Mouse (Mus musculus): ENCODE measurements around the gene Fgfr2. TPM values are rescaled to one million over a fixed set of nuclear protein-coding genes. Genes with fewer than 3 reads are reported as not detected.
A peak's percentile ranks its signal among the peaks of the same experiment; 100 is the strongest.

Fgfr2 gene
- total and polyA plus RNA-seq, 2 experiments from 2014 or later, result 12.1 to 32.6 TPM

DNA sequence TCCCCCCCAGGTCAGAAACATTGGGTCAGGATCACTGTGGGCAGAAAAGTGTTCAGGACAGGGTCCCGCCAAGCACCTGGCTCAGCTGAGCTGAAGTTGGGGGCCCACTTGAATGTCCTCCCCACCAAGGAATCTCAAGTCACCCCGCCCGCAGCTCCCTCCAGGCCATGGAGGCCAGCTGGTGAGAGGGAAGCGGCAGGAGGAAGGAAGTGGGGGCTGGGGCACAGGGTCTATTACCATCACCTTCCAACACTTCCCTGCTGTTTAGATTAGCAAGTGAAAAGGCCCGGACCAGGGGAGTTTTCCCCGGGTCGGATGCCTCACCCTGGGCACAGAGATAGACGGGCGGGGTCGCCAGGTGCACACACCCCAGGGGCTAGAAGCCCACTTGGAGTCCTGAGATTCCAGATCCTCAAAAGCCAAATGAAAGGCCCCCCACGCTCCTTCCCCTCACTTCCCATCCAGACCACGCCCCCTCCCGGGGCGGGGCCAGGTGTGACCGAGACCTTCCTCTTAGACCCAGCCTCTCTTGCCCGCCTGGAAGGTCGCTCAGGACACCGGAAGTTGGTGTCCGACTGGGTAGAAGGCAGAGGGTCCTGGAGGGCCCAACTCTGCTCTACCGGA is 8.2 kb downstream of the Fgfr2 start:
- H3K27ac ChIP-seq (ENCODE audit: low read depth, low read length), result no peak overlapping the region
- H3K4me3 ChIP-seq (ENCODE audit: low read depth, low read length), result no peak overlapping the region
- H3K36me3 ChIP-seq (ENCODE audit: insufficient read depth, low read length), result no peaks in the 10 kb centered on the region
- no peaks in the 10 kb centered on the region for H3K9me3 ChIP-seq (ENCODE audit: low read length)
- 22% methylated on average over 20 of the region's 20 CpGs for WGBS
- no peak overlapping the region for H3K9ac ChIP-seq (replicated peaks; ENCODE audit: low read length, poor library complexity, severe bottlenecking)
- DNase-seq (ENCODE audit: low spot score) (no peak), ATAC-seq (ENCODE audit: low FRiP score) (no peak)
- no peak for TF ChIP-seq CTCF (IDR thresholded peaks at IDR 0.05)
- peak overlapping the region; percentile 26 for H3K4me2 ChIP-seq (ENCODE audit: low read depth, low read length, poor library complexity, severe bottlenecking)
- peaks cover 4% of the 10 kb centered on the region; the same call in 1 of the 2 replicates for H3K4me1 ChIP-seq (ENCODE audit: insufficient read depth, low read length)
- no peaks in the 10 kb centered on the region for H3K27me3 ChIP-seq (ENCODE audit: insufficient read depth, low read length)

DNA sequence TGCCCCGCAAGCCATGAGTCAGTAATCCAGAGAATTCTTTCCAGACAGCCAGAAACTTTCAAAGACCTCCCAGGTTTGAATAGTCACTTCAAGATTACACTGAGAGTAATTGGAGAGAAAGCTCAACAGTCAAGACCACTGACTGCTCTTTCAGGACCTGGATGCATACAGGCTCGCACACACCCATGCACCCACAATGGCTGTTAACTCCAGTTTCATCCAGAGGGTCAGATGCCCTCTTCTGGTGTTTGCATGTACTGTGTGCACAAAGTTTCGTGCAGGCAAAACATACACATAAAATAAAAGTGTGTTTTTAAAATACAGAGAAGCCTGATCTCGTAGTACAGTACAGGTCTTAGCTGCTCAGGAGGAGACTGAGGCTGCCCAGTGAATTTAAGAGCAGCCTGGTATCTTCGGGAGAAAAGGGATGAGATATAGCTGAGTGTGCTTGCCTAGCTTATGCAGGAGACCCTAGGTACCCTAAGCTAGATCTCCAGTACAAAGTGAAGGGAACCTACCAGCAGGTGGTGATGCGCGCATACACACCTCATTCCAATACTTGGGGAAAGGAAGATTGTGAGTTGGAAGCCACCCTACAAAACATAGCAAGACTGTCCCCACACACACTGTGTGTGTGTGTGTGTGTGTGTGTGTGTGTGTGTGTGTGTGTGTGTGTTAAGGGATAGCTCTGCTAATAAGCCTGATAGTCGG is 9.8 kb downstream of the Fgfr2 start:
- ATAC-seq (ENCODE audit: low FRiP score) (no peak), DNase-seq (ENCODE audit: low spot score) (no peak)
- Histone ChIP-seq H3K9me3 (ENCODE audit: low read length) (no peaks in the 10 kb centered on the region), H3K9ac (replicated peaks; ENCODE audit: low read length, poor library complexity, severe bottlenecking) (no peak overlapping the region), H3K36me3 (ENCODE audit: insufficient read depth, low read length) (no peaks in the 10 kb centered on the region), H3K4me1 (ENCODE audit: insufficient read depth, low read length) (peaks cover 4% of the 10 kb centered on the region; the same call in 1 of the 2 replicates), H3K27me3 (ENCODE audit: insufficient read depth, low read length) (no peaks in the 10 kb centered on the region), H3K27ac (ENCODE audit: low read depth, low read length) (no peak overlapping the region), H3K4me3 (ENCODE audit: low read depth, low read length) (no peak overlapping the region), H3K4me2 (ENCODE audit: low read depth, low read length, poor library complexity, severe bottlenecking) (no peak overlapping the region)
- TF ChIP-seq CTCF (IDR thresholded peaks at IDR 0.05), result peak; percentile 58
- 78% methylated on average over 8 of the region's 8 CpGs for WGBS

DNA sequence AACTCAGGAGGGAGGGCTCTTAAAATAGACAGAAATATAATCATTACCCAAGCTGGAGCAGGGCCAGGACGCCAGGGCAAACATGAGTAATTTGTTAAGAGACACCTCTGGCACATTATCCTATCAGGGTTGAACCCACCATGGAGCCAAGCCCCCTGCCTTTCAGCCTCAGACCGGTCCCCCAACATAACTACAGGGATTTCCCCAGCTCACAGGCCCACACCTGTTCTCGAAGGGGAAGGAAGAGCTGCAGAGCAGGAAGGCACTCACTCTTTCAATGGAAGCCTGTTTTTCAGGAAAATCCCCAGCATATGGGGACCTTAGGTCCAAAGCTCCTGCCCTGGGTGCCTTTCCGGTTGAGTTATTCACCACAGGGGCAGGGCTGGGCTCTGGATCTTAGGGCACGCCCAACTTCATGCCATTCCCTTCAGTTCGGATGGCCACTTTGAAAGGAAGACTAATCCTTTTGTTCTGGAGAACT is 10.8 kb downstream of the Fgfr2 start:
- DNase-seq (ENCODE audit: low spot score), result no peak
- no peak overlapping the region for H3K4me3 ChIP-seq (ENCODE audit: low read depth, low read length)
- no peak for TF ChIP-seq CTCF (IDR thresholded peaks at IDR 0.05)
- no peaks in the 10 kb centered on the region for H3K9me3 ChIP-seq (ENCODE audit: low read length)
- no peak overlapping the region for H3K4me2 ChIP-seq (ENCODE audit: low read depth, low read length, poor library complexity, severe bottlenecking)
- 20% methylated on average over 6 of the region's 6 CpGs for WGBS
- H3K9ac ChIP-seq (replicated peaks; ENCODE audit: low read length, poor library complexity, severe bottlenecking), result no peak overlapping the region
- no peaks in the 10 kb centered on the region for H3K36me3 ChIP-seq (ENCODE audit: insufficient read depth, low read length)
- ATAC-seq (ENCODE audit: low FRiP score), result no peak
- H3K27ac ChIP-seq (ENCODE audit: low read depth, low read length), result no peak overlapping the region
- H3K4me1 ChIP-seq (ENCODE audit: insufficient read depth, low read length), result peaks cover 4% of the 10 kb centered on the region; the same call in 1 of the 2 replicates
- no peaks in the 10 kb centered on the region for H3K27me3 ChIP-seq (ENCODE audit: insufficient read depth, low read length)

GRCm38 (mm10) chr7:133109442-133109841 is 13.7 kb downstream of the Fgfr2 start:
- TF ChIP-seq CTCF (IDR thresholded peaks at IDR 0.05), result no peak
- DNase-seq (ENCODE audit: low spot score) (no peak), ATAC-seq (ENCODE audit: low FRiP score) (no peak)
- Histone ChIP-seq H3K4me2 (ENCODE audit: low read depth, low read length, poor library complexity, severe bottlenecking) (no peak overlapping the region), H3K4me1 (ENCODE audit: insufficient read depth, low read length) (no peaks in the 10 kb centered on the region), H3K9ac (replicated peaks; ENCODE audit: low read length, poor library complexity, severe bottlenecking) (no peak overlapping the region), H3K27ac (ENCODE audit: low read depth, low read length) (no peak overlapping the region), H3K4me3 (ENCODE audit: low read depth, low read length) (no peak overlapping the region), H3K27me3 (ENCODE audit: insufficient read depth, low read length) (no peaks in the 10 kb centered on the region), H3K36me3 (ENCODE audit: insufficient read depth, low read length) (no peaks in the 10 kb centered on the region), H3K9me3 (ENCODE audit: low read length) (no peaks in the 10 kb centered on the region)
- over 99% methylated on average over 4 of the region's 4 CpGs for WGBS

DNA sequence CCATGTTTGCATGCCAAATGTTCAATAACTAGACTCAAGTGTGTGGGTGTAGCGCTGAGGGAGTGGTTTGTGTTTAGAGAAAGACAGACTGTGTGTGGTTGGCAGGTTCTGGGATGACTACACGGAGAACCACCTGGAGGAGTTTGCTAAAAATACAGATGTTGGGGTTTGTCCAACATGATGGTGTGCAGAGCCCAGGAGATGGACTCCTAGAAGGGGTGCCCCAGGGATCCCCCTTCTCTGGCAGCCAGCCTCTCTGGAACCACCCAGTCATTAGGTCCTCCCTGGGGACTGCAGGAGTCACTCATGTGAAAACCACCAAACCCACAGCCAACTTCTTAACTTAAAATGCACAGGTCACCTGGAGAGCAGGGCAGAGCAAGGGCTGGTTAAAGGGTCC is 14.5 kb downstream of the Fgfr2 start:
- Histone ChIP-seq H3K27ac (ENCODE audit: low read depth, low read length) (no peak overlapping the region), H3K9me3 (ENCODE audit: low read length) (no peaks in the 10 kb centered on the region), H3K4me3 (ENCODE audit: low read depth, low read length) (no peak overlapping the region), H3K9ac (replicated peaks; ENCODE audit: low read length, poor library complexity, severe bottlenecking) (no peak overlapping the region), H3K4me1 (ENCODE audit: insufficient read depth, low read length) (no peaks in the 10 kb centered on the region; the same call in 1 of the 2 replicates), H3K27me3 (ENCODE audit: insufficient read depth, low read length) (no peaks in the 10 kb centered on the region), H3K36me3 (ENCODE audit: insufficient read depth, low read length) (no peaks in the 10 kb centered on the region), H3K4me2 (ENCODE audit: low read depth, low read length, poor library complexity, severe bottlenecking) (no peak overlapping the region)
- DNase-seq (ENCODE audit: low spot score) (no peak), ATAC-seq (ENCODE audit: low FRiP score) (no peak)
- TF ChIP-seq CTCF (IDR thresholded peaks at IDR 0.05), result no peak
- WGBS, result 93% methylated on average over 2 of the region's 2 CpGs

GRCm38 (mm10) chr7:133102578-133102977 is 20.6 kb downstream of the Fgfr2 start:
- no peak for TF ChIP-seq CTCF (IDR thresholded peaks at IDR 0.05)
- no peak overlapping the region for H3K9ac ChIP-seq (replicated peaks; ENCODE audit: low read length, poor library complexity, severe bottlenecking)
- no peaks in the 10 kb centered on the region for H3K27me3 ChIP-seq (ENCODE audit: insufficient read depth, low read length)
- ATAC-seq (ENCODE audit: low FRiP score) (no peak), DNase-seq (ENCODE audit: low spot score) (no peak)
- H3K4me1 ChIP-seq (ENCODE audit: insufficient read depth, low read length), result peaks cover under 1% of the 10 kb centered on the region; the same call in 1 of the 2 replicates
- H3K27ac ChIP-seq (ENCODE audit: low read depth, low read length), result no peak overlapping the region
- H3K9me3 ChIP-seq (ENCODE audit: low read length), result no peaks in the 10 kb centered on the region
- no peak overlapping the region for H3K4me2 ChIP-seq (ENCODE audit: low read depth, low read length, poor library complexity, severe bottlenecking)
- WGBS, result 72% methylated on average over 3 of the region's 3 CpGs
- no peak overlapping the region for H3K4me3 ChIP-seq (ENCODE audit: low read depth, low read length)
- no peaks in the 10 kb centered on the region for H3K36me3 ChIP-seq (ENCODE audit: insufficient read depth, low read length)

Data from midbrain, postnatal 0 days (tissue).